Mouse (Mus musculus): ENCODE measurements at regions not wholly inside any gene's neighbourhood (a gene's known extent, or its start where the extent isn't known, plus 50 kb on each side); places are given as distances from the start of the nearest gene placed in this dataset.

- H3K9me3 ChIP-seq (ENCODE audit: control insufficient read depth, low read length) = no peaks in the 10 kb centered on the region
- no peak overlapping the region for H3K9ac ChIP-seq (ENCODE audit: low read depth, low read length)
- no peaks in the 10 kb centered on the region for H3K27me3 ChIP-seq (replicated peaks; ENCODE audit: control insufficient read depth, insufficient read depth, low read length)
- H3K4me3 ChIP-seq (ENCODE audit: low read length) = no peak overlapping the region
- no peak overlapping the region for H3K27ac ChIP-seq (ENCODE audit: low read length)
- H3K4me2 ChIP-seq (ENCODE audit: low read depth, low read length) = no peak overlapping the region
- H3K4me1 ChIP-seq (ENCODE audit: control insufficient read depth, insufficient read depth, low read length) = no peaks in the 10 kb centered on the region
- no peaks in the 10 kb centered on the region for H3K36me3 ChIP-seq (ENCODE audit: control insufficient read depth, insufficient read depth, low read length)
- no peak for ATAC-seq
Observed at GRCm38 (mm10) chr17:93532535-93532934, 333.7 kb downstream of the Adcyap1 start.

- Histone ChIP-seq H3K36me3 (ENCODE audit: control insufficient read depth, insufficient read depth, low read length) (no peaks in the 10 kb centered on the region), H3K4me1 (ENCODE audit: control insufficient read depth, insufficient read depth, low read length) (no peaks in the 10 kb centered on the region), H3K27ac (ENCODE audit: low read length) (no peak overlapping the region), H3K9me3 (ENCODE audit: control insufficient read depth, low read length) (no peaks in the 10 kb centered on the region), H3K4me2 (ENCODE audit: low read depth, low read length) (no peak overlapping the region), H3K27me3 (replicated peaks; ENCODE audit: control insufficient read depth, insufficient read depth, low read length) (no peaks in the 10 kb centered on the region), H3K4me3 (ENCODE audit: low read length) (no peak overlapping the region), H3K9ac (ENCODE audit: low read depth, low read length) (no peak overlapping the region)
- no peak for ATAC-seq
- 92% methylated on average over 2 of the region's 2 CpGs for WGBS
Observed at GRCm38 (mm10) chr17:93534945-93535344, 336.1 kb downstream of the Adcyap1 start.

GRCm38 (mm10) chr17:93535751-93536150 lies 336.9 kb downstream of the Adcyap1 start:
- no peaks in the 10 kb centered on the region for H3K9me3 ChIP-seq (ENCODE audit: control insufficient read depth, low read length)
- no peaks in the 10 kb centered on the region for H3K4me1 ChIP-seq (ENCODE audit: control insufficient read depth, insufficient read depth, low read length)
- ATAC-seq = no peak
- H3K27me3 ChIP-seq (replicated peaks; ENCODE audit: control insufficient read depth, insufficient read depth, low read length) = no peaks in the 10 kb centered on the region
- H3K4me2 ChIP-seq (ENCODE audit: low read depth, low read length) = no peak overlapping the region
- no peak overlapping the region for H3K4me3 ChIP-seq (ENCODE audit: low read length)
- H3K9ac ChIP-seq (ENCODE audit: low read depth, low read length) = no peak overlapping the region
- H3K27ac ChIP-seq (ENCODE audit: low read length) = no peak overlapping the region
- H3K36me3 ChIP-seq (ENCODE audit: control insufficient read depth, insufficient read depth, low read length) = no peaks in the 10 kb centered on the region

GRCm38 (mm10) chr17:93541795-93542194 lies 343.0 kb downstream of the Adcyap1 start:
- Histone ChIP-seq H3K27me3 (replicated peaks; ENCODE audit: control insufficient read depth, insufficient read depth, low read length) (no peaks in the 10 kb centered on the region), H3K4me3 (ENCODE audit: low read length) (no peak overlapping the region), H3K4me1 (ENCODE audit: control insufficient read depth, insufficient read depth, low read length) (no peaks in the 10 kb centered on the region), H3K9ac (ENCODE audit: low read depth, low read length) (no peak overlapping the region), H3K4me2 (ENCODE audit: low read depth, low read length) (no peak overlapping the region), H3K9me3 (ENCODE audit: control insufficient read depth, low read length) (no peaks in the 10 kb centered on the region), H3K27ac (ENCODE audit: low read length) (no peak overlapping the region), H3K36me3 (ENCODE audit: control insufficient read depth, insufficient read depth, low read length) (no peaks in the 10 kb centered on the region)
- ATAC-seq = no peak

- Histone ChIP-seq H3K27me3 (replicated peaks; ENCODE audit: control insufficient read depth, insufficient read depth, low read length) (no peaks in the 10 kb centered on the region), H3K9me3 (ENCODE audit: control insufficient read depth, low read length) (no peaks in the 10 kb centered on the region), H3K4me1 (ENCODE audit: control insufficient read depth, insufficient read depth, low read length) (no peaks in the 10 kb centered on the region), H3K4me2 (ENCODE audit: low read depth, low read length) (no peak overlapping the region), H3K27ac (ENCODE audit: low read length) (no peak overlapping the region), H3K36me3 (ENCODE audit: control insufficient read depth, insufficient read depth, low read length) (no peaks in the 10 kb centered on the region), H3K9ac (ENCODE audit: low read depth, low read length) (no peak overlapping the region), H3K4me3 (ENCODE audit: low read length) (no peak overlapping the region)
- no peak for ATAC-seq
Observed at GRCm38 (mm10) chr17:93550339-93550738, 351.5 kb downstream of the Adcyap1 start.

GRCm38 (mm10) chr17:93555872-93556271 lies 357.1 kb downstream of the Adcyap1 start:
- Histone ChIP-seq H3K27me3 (replicated peaks; ENCODE audit: control insufficient read depth, insufficient read depth, low read length) (no peaks in the 10 kb centered on the region), H3K9me3 (ENCODE audit: control insufficient read depth, low read length) (no peaks in the 10 kb centered on the region), H3K4me3 (ENCODE audit: low read length) (no peak overlapping the region), H3K4me2 (ENCODE audit: low read depth, low read length) (no peak overlapping the region), H3K4me1 (ENCODE audit: control insufficient read depth, insufficient read depth, low read length) (no peaks in the 10 kb centered on the region), H3K9ac (ENCODE audit: low read depth, low read length) (no peak overlapping the region), H3K36me3 (ENCODE audit: control insufficient read depth, insufficient read depth, low read length) (no peaks in the 10 kb centered on the region), H3K27ac (ENCODE audit: low read length) (no peak overlapping the region)
- WGBS = 62% methylated on average over 1 of the region's 1 CpGs
- ATAC-seq = no peak

GRCm38 (mm10) chr17:93563277-93563772 lies 364.5 kb downstream of the Adcyap1 start:
- no peak overlapping the region for H3K4me3 ChIP-seq (ENCODE audit: low read length)
- WGBS = 29% methylated on average over 1 of the region's 1 CpGs
- H3K9ac ChIP-seq (ENCODE audit: low read depth, low read length) = no peak overlapping the region

GRCm38 (mm10) chr17:93579981-93580380 lies 381.2 kb downstream of the Adcyap1 start:
- H3K4me1 ChIP-seq (ENCODE audit: control insufficient read depth, insufficient read depth, low read length) = no peaks in the 10 kb centered on the region
- no peak for ATAC-seq
- 91% methylated on average over 5 of the region's 5 CpGs for WGBS

More at GRCm38 (mm10) chr17:93563277-93563772, 364.5 kb downstream of the Adcyap1 start:
- Histone ChIP-seq H3K27ac (ENCODE audit: low read length) (no peak overlapping the region), H3K36me3 (ENCODE audit: control insufficient read depth, insufficient read depth, low read length) (no peaks in the 10 kb centered on the region), H3K4me2 (ENCODE audit: low read depth, low read length) (no peak overlapping the region), H3K27me3 (replicated peaks; ENCODE audit: control insufficient read depth, insufficient read depth, low read length) (no peaks in the 10 kb centered on the region), H3K4me1 (ENCODE audit: control insufficient read depth, insufficient read depth, low read length) (no peaks in the 10 kb centered on the region), H3K9me3 (ENCODE audit: control insufficient read depth, low read length) (no peaks in the 10 kb centered on the region)
- ATAC-seq = no peak

GRCm38 (mm10) chr17:93598181-93598685 lies 399.4 kb downstream of the Adcyap1 start:
- WGBS = 92% methylated on average over 2 of the region's 2 CpGs
- H3K27me3 ChIP-seq (replicated peaks; ENCODE audit: control insufficient read depth, insufficient read depth, low read length) = no peaks in the 10 kb centered on the region
- no peaks in the 10 kb centered on the region for H3K36me3 ChIP-seq (ENCODE audit: control insufficient read depth, insufficient read depth, low read length)
- no peak for ATAC-seq
- H3K4me2 ChIP-seq (ENCODE audit: low read depth, low read length) = no peak overlapping the region
- H3K27ac ChIP-seq (ENCODE audit: low read length) = no peak overlapping the region
- no peak overlapping the region for H3K4me3 ChIP-seq (ENCODE audit: low read length)
- no peak overlapping the region for H3K9ac ChIP-seq (ENCODE audit: low read depth, low read length)
- H3K4me1 ChIP-seq (ENCODE audit: control insufficient read depth, insufficient read depth, low read length) = no peaks in the 10 kb centered on the region
- H3K9me3 ChIP-seq (ENCODE audit: control insufficient read depth, low read length) = no peaks in the 10 kb centered on the region

More at GRCm38 (mm10) chr17:93579981-93580380, 381.2 kb downstream of the Adcyap1 start:
- Histone ChIP-seq H3K27ac (ENCODE audit: low read length) (no peak overlapping the region), H3K27me3 (replicated peaks; ENCODE audit: control insufficient read depth, insufficient read depth, low read length) (no peaks in the 10 kb centered on the region), H3K9me3 (ENCODE audit: control insufficient read depth, low read length) (no peaks in the 10 kb centered on the region), H3K9ac (ENCODE audit: low read depth, low read length) (no peak overlapping the region), H3K4me3 (ENCODE audit: low read length) (no peak overlapping the region), H3K4me2 (ENCODE audit: low read depth, low read length) (no peak overlapping the region), H3K36me3 (ENCODE audit: control insufficient read depth, insufficient read depth, low read length) (no peaks in the 10 kb centered on the region)

- Histone ChIP-seq H3K4me3 (ENCODE audit: low read length) (no peak overlapping the region), H3K27me3 (replicated peaks; ENCODE audit: control insufficient read depth, insufficient read depth, low read length) (no peaks in the 10 kb centered on the region), H3K9ac (ENCODE audit: low read depth, low read length) (no peak overlapping the region), H3K9me3 (ENCODE audit: control insufficient read depth, low read length) (no peaks in the 10 kb centered on the region), H3K4me1 (ENCODE audit: control insufficient read depth, insufficient read depth, low read length) (no peaks in the 10 kb centered on the region), H3K27ac (ENCODE audit: low read length) (no peak overlapping the region), H3K4me2 (ENCODE audit: low read depth, low read length) (no peak overlapping the region), H3K36me3 (ENCODE audit: control insufficient read depth, insufficient read depth, low read length) (no peaks in the 10 kb centered on the region)
- 78% methylated on average over 3 of the region's 3 CpGs for WGBS
- ATAC-seq = no peak
Observed at GRCm38 (mm10) chr17:93600236-93600635, 401.4 kb downstream of the Adcyap1 start.

All from intestine, embryonic 16.5 days (tissue).